Mouse (Mus musculus): ENCODE measurements around the gene Tubg1. TPM values are rescaled to one million over a fixed set of nuclear protein-coding genes. Genes with fewer than 3 reads are reported as not detected.
A peak's percentile ranks its signal among the peaks of the same experiment; 100 is the strongest.

Tubg1 gene
- polyA plus RNA-seq, 1 experiment from 2014 or later: 20.6 TPM

GRCm38 (mm10) chr11:101142215-101142967 is 22.7 kb downstream of the Tubg1 start:
- Histone ChIP-seq H3K27ac (ENCODE audit: low read depth, low read length) (no peak overlapping the region), H3K36me3 (ENCODE audit: control insufficient read depth, insufficient read depth) (no peaks in the 10 kb centered on the region), H3K4me3 (ENCODE audit: low read depth, low read length) (no peak overlapping the region), H3K4me1 (replicated peaks; ENCODE audit: control insufficient read depth, insufficient read depth, low read length) (peaks cover 6% of the 10 kb centered on the region; the same call in 1 of the 2 replicates), H3K9me3 (ENCODE audit: control insufficient read depth) (no peaks in the 10 kb centered on the region), H3K27me3 (replicated peaks; ENCODE audit: control insufficient read depth, insufficient read depth, low read length) (peaks cover 12% of the 10 kb centered on the region), H3K4me2 (replicated peaks; ENCODE audit: low read depth) (no peak overlapping the region), H3K9ac (ENCODE audit: low read depth, low read length) (no peak overlapping the region)
- WGBS: 84% methylated on average over 10 of the region's 10 CpGs
- no peak for TF ChIP-seq CTCF (IDR thresholded peaks at IDR 0.05; ENCODE audit: low read depth)
- ATAC-seq: no peak

- TF ChIP-seq CTCF (IDR thresholded peaks at IDR 0.05; ENCODE audit: low read depth): no peak
- Histone ChIP-seq H3K9ac (ENCODE audit: low read depth, low read length) (no peak overlapping the region), H3K4me2 (replicated peaks; ENCODE audit: low read depth) (peak overlapping the region; percentile 37), H3K9me3 (ENCODE audit: control insufficient read depth) (no peaks in the 10 kb centered on the region), H3K36me3 (ENCODE audit: control insufficient read depth, insufficient read depth) (no peaks in the 10 kb centered on the region), H3K27ac (ENCODE audit: low read depth, low read length) (no peak overlapping the region), H3K27me3 (replicated peaks; ENCODE audit: control insufficient read depth, insufficient read depth, low read length) (peaks cover 12% of the 10 kb centered on the region), H3K4me1 (replicated peaks; ENCODE audit: control insufficient read depth, insufficient read depth, low read length) (peaks cover 5% of the 10 kb centered on the region; the same call in 1 of the 2 replicates), H3K4me3 (ENCODE audit: low read depth, low read length) (no peak overlapping the region; the same call in 1 of the 2 replicates)
- 29% methylated on average over 18 of the region's 19 CpGs for WGBS
- no peak for ATAC-seq
These were observed 23.8 kb downstream of the Tubg1 start for GRCm38 (mm10) chr11:101143338-101144225.

GRCm38 (mm10) chr11:101146377-101146776 is 26.6 kb downstream of the Tubg1 start:
- 39% methylated on average over 10 of the region's 10 CpGs for WGBS
- Histone ChIP-seq H3K36me3 (ENCODE audit: control insufficient read depth, insufficient read depth) (no peaks in the 10 kb centered on the region), H3K4me2 (replicated peaks; ENCODE audit: low read depth) (no peak overlapping the region), H3K9me3 (ENCODE audit: control insufficient read depth) (no peaks in the 10 kb centered on the region), H3K27me3 (replicated peaks; ENCODE audit: control insufficient read depth, insufficient read depth, low read length) (no peaks in the 10 kb centered on the region), H3K9ac (ENCODE audit: low read depth, low read length) (no peak overlapping the region), H3K4me1 (replicated peaks; ENCODE audit: control insufficient read depth, insufficient read depth, low read length) (no peaks in the 10 kb centered on the region), H3K4me3 (ENCODE audit: low read depth, low read length) (no peak overlapping the region), H3K27ac (ENCODE audit: low read depth, low read length) (no peak overlapping the region)
- no peak for ATAC-seq
- no peak for TF ChIP-seq CTCF (IDR thresholded peaks at IDR 0.05; ENCODE audit: low read depth)

GRCm38 (mm10) chr11:101148751-101149150 is 29.0 kb downstream of the Tubg1 start:
- ATAC-seq: no peak
- H3K9ac ChIP-seq (ENCODE audit: low read depth, low read length): no peak overlapping the region
- 57% methylated on average over 10 of the region's 10 CpGs for WGBS

GRCm38 (mm10) chr11:101149178-101150105 is 29.7 kb downstream of the Tubg1 start:
- Histone ChIP-seq H3K4me2 (replicated peaks; ENCODE audit: low read depth) (no peak overlapping the region), H3K27ac (ENCODE audit: low read depth, low read length) (0 out of 2 replicates have a peak overlapping the region, but pooled peaks have one; percentile 0), H3K27me3 (replicated peaks; ENCODE audit: control insufficient read depth, insufficient read depth, low read length) (no peaks in the 10 kb centered on the region), H3K4me3 (ENCODE audit: low read depth, low read length) (no peak overlapping the region), H3K9me3 (ENCODE audit: control insufficient read depth) (no peaks in the 10 kb centered on the region), H3K9ac (ENCODE audit: low read depth, low read length) (no peak overlapping the region), H3K36me3 (ENCODE audit: control insufficient read depth, insufficient read depth) (no peaks in the 10 kb centered on the region), H3K4me1 (replicated peaks; ENCODE audit: control insufficient read depth, insufficient read depth, low read length) (no peaks in the 10 kb centered on the region)
- no peak for TF ChIP-seq CTCF (IDR thresholded peaks at IDR 0.05; ENCODE audit: low read depth)
- WGBS: 32% methylated on average over 9 of the region's 9 CpGs
- no peak for ATAC-seq

More at GRCm38 (mm10) chr11:101148751-101149150, 29.0 kb downstream of the Tubg1 start:
- H3K4me2 ChIP-seq (replicated peaks; ENCODE audit: low read depth): no peak overlapping the region
- no peak overlapping the region for H3K4me3 ChIP-seq (ENCODE audit: low read depth, low read length)
- no peaks in the 10 kb centered on the region for H3K9me3 ChIP-seq (ENCODE audit: control insufficient read depth)
- no peaks in the 10 kb centered on the region for H3K36me3 ChIP-seq (ENCODE audit: control insufficient read depth, insufficient read depth)
- TF ChIP-seq CTCF (IDR thresholded peaks at IDR 0.05; ENCODE audit: low read depth): no peak
- H3K27me3 ChIP-seq (replicated peaks; ENCODE audit: control insufficient read depth, insufficient read depth, low read length): no peaks in the 10 kb centered on the region
- no peaks in the 10 kb centered on the region for H3K4me1 ChIP-seq (replicated peaks; ENCODE audit: control insufficient read depth, insufficient read depth, low read length)
- H3K27ac ChIP-seq (ENCODE audit: low read depth, low read length): 0 out of 2 replicates have a peak overlapping the region, but pooled peaks have one; percentile 0
